Mouse (Mus musculus): ENCODE results near the gene Ksr2.

- TF ChIP-seq CTCF (conservative IDR thresholded peaks at IDR 0.05; ENCODE audit: low read length) (no peak), NANOG (IDR thresholded peaks at IDR 0.05; ENCODE audit: borderline replicate concordance, low read length) (no peak; the same call in 1 of the 2 replicates)
Measured at GRCm38 (mm10) chr5:117749353-117749752, 335.6 kb downstream of the Ksr2 start.
